Mouse (Mus musculus): ENCODE measurements at regions not wholly inside any gene's neighbourhood (a gene's known extent, or its start where the extent isn't known, plus 50 kb on each side); places are given as distances from the start of the nearest gene placed in this dataset.

- no peak for DNase-seq (ENCODE audit: low read depth)
These were observed 441.5 kb downstream of the Ebf1 start for GRCm38 (mm10) chr11:45058658-45059057.

GRCm38 (mm10) chr11:45066592-45066991, 449.5 kb downstream of the Ebf1 start:
- DNase-seq (ENCODE audit: low read depth) = no peak

- DNase-seq (ENCODE audit: low read depth) = no peak
These were observed 453.2 kb downstream of the Ebf1 start for GRCm38 (mm10) chr11:45070280-45070679.

- no peak for DNase-seq (ENCODE audit: low read depth)
These were observed 454.1 kb downstream of the Ebf1 start for GRCm38 (mm10) chr11:45071195-45071594.

GRCm38 (mm10) chr11:45084506-45085037, 467.5 kb downstream of the Ebf1 start:
- DNase-seq (ENCODE audit: low read depth) = no peak

- DNase-seq (ENCODE audit: low read depth) = no peak
These were observed 468.0 kb downstream of the Ebf1 start for GRCm38 (mm10) chr11:45085145-45085544.

GRCm38 (mm10) chr11:45087186-45087915, 470.2 kb downstream of the Ebf1 start:
- DNase-seq (ENCODE audit: low read depth) = no peak

GRCm38 (mm10) chr11:45088286-45088685, 471.2 kb downstream of the Ebf1 start:
- DNase-seq (ENCODE audit: low read depth) = no peak

- no peak for DNase-seq (ENCODE audit: low read depth)
These were observed 472.4 kb downstream of the Ebf1 start for GRCm38 (mm10) chr11:45089561-45089960.

- DNase-seq (ENCODE audit: low read depth) = no peak
These were observed 486.6 kb downstream of the Ebf1 start for GRCm38 (mm10) chr11:45103498-45104336.

GRCm38 (mm10) chr11:45116702-45117101, 499.6 kb downstream of the Ebf1 start:
- DNase-seq (ENCODE audit: low read depth) = no peak

- DNase-seq (ENCODE audit: low read depth) = no peak
These were observed 506.2 kb downstream of the Ebf1 start for GRCm38 (mm10) chr11:45123276-45123675.

GRCm38 (mm10) chr11:45136781-45137180, 519.7 kb downstream of the Ebf1 start:
- no peak for DNase-seq (ENCODE audit: low read depth)

- no peak for DNase-seq (ENCODE audit: low read depth)
These were observed 521.3 kb downstream of the Ebf1 start for GRCm38 (mm10) chr11:45138351-45138975.

GRCm38 (mm10) chr11:45140490-45140889, 523.4 kb downstream of the Ebf1 start:
- no peak for DNase-seq (ENCODE audit: low read depth)

- DNase-seq (ENCODE audit: low read depth) = no peak
These were observed 537.0 kb downstream of the Ebf1 start for GRCm38 (mm10) chr11:45154070-45154469.

- DNase-seq (ENCODE audit: low read depth) = no peak
These were observed 537.4 kb downstream of the Ebf1 start for GRCm38 (mm10) chr11:45154497-45154896.

- DNase-seq (ENCODE audit: low read depth) = no peak
These were observed 538.7 kb downstream of the Ebf1 start for GRCm38 (mm10) chr11:45155782-45156181.

- DNase-seq (ENCODE audit: low read depth) = no peak
These were observed 541.2 kb downstream of the Ebf1 start for GRCm38 (mm10) chr11:45158282-45158681.

- DNase-seq (ENCODE audit: low read depth) = peak; percentile 9
These were observed 543.8 kb downstream of the Ebf1 start for GRCm38 (mm10) chr11:45160871-45161270.

GRCm38 (mm10) chr11:45173546-45173945, 556.4 kb downstream of the Ebf1 start:
- no peak for DNase-seq (ENCODE audit: low read depth)

- DNase-seq (ENCODE audit: low read depth) = no peak
These were observed 557.0 kb downstream of the Ebf1 start for GRCm38 (mm10) chr11:45174071-45174470.
